Mouse (Mus musculus): ENCODE measurements around the gene Tysnd1. TPM values are rescaled to one million over a fixed set of nuclear protein-coding genes. Genes with fewer than 3 reads are reported as not detected.

Tysnd1 gene
- polyA plus RNA-seq, 2 experiments, result 14.2 to 16.2 TPM

- Histone ChIP-seq H3K27me3 (ENCODE audit: control insufficient read depth, insufficient read depth, low read length) (no peaks in the 10 kb centered on the region), H3K36me3 (replicated peaks; ENCODE audit: control insufficient read depth, insufficient read depth, low read depth) (peaks cover 70% of the 10 kb centered on the region), H3K9ac (replicated peaks) (no peak overlapping the region), H3K9me3 (ENCODE audit: control insufficient read depth, low read length) (no peaks in the 10 kb centered on the region), H3K4me1 (replicated peaks; ENCODE audit: control insufficient read depth in 2 of 2, insufficient read depth in 2 of 2, low read length in 1 of 2) (no peaks in the 10 kb centered on the region), H3K27ac (no peak overlapping the region), H3K4me3 (ENCODE audit: insufficient read depth in 1 of 2, low read depth in 2 of 2, low read length in 2 of 2) (no peak overlapping the region), H3K4me2 (ENCODE audit: low read depth) (no peak overlapping the region)
- 78% methylated on average over 8 of the region's 8 CpGs for WGBS (ENCODE audit: insufficient replicate concordance)
- TF ChIP-seq EP300 (IDR thresholded peaks at IDR 0.05; ENCODE audit: low read depth) (no peak), CTCF (IDR thresholded peaks at IDR 0.05; ENCODE audit: low read depth) (no peak)
- ATAC-seq (ENCODE audit: insufficient read depth) (no peak), DNase-seq (ENCODE audit: low read depth in 3 of 3, low spot score in 3 of 3) (no peak)
Measured at GRCm38 (mm10) chr10:61689405-61689804, 5.9 kb upstream of the Tysnd1 start.

- no peak for ATAC-seq (ENCODE audit: insufficient read depth)
- Histone ChIP-seq H3K27me3 (ENCODE audit: control insufficient read depth, insufficient read depth, low read length) (no peaks in the 10 kb centered on the region), H3K4me2 (ENCODE audit: low read depth) (no peak overlapping the region), H3K4me3 (ENCODE audit: insufficient read depth in 1 of 2, low read depth in 2 of 2, low read length in 2 of 2) (no peak overlapping the region), H3K4me1 (replicated peaks; ENCODE audit: control insufficient read depth in 2 of 2, insufficient read depth in 2 of 2, low read length in 1 of 2) (peaks cover 3 to 7% of the 10 kb centered on the region in 2 experiments; a peak in 2 of 4 replicates), H3K9ac (replicated peaks) (no peak overlapping the region), H3K27ac (no peak overlapping the region), H3K36me3 (replicated peaks; ENCODE audit: control insufficient read depth, insufficient read depth, low read depth) (peaks cover 39% of the 10 kb centered on the region), H3K9me3 (ENCODE audit: control insufficient read depth, low read length) (no peaks in the 10 kb centered on the region)
- no peak for DNase-seq (ENCODE audit: low read depth in 3 of 3, low spot score in 3 of 3)
- 63% methylated on average over 4 of the region's 4 CpGs for whole genome bisulfite sequencing (ENCODE audit: insufficient replicate concordance)
- TF ChIP-seq CTCF (IDR thresholded peaks at IDR 0.05; ENCODE audit: low read depth), result no peak
- no peak for TF ChIP-seq EP300 (IDR thresholded peaks at IDR 0.05; ENCODE audit: low read depth)
Measured at GRCm38 (mm10) chr10:61693563-61693962, 1.8 kb upstream of the Tysnd1 start.

GRCm38 (mm10) chr10:61695703-61696559 is 617 bp downstream of the Tysnd1 start:
- Histone ChIP-seq H3K36me3 (replicated peaks; ENCODE audit: control insufficient read depth, insufficient read depth, low read depth) (peaks cover 17% of the 10 kb centered on the region), H3K9me3 (ENCODE audit: control insufficient read depth, low read length) (no peaks in the 10 kb centered on the region), H3K9ac (replicated peaks) (peak overlapping the region; percentile 64), H3K27ac (peak overlapping the region; percentile 47), H3K4me1 (replicated peaks; ENCODE audit: control insufficient read depth in 2 of 2, insufficient read depth in 2 of 2, low read length in 1 of 2) (peaks cover 3 to 7% of the 10 kb centered on the region in 2 experiments; a peak in 2 of 4 replicates), H3K4me3 (ENCODE audit: insufficient read depth in 1 of 2, low read depth in 2 of 2, low read length in 2 of 2) (peak overlapping the region; percentile 68 to 87), H3K4me2 (ENCODE audit: low read depth) (peak overlapping the region; percentile 98), H3K27me3 (ENCODE audit: control insufficient read depth, insufficient read depth, low read length) (no peaks in the 10 kb centered on the region)
- WGBS (ENCODE audit: insufficient replicate concordance), result under 1% methylated on average over 101 of the region's 111 CpGs
- ATAC-seq (ENCODE audit: insufficient read depth) (peak; percentile 50), DNase-seq (ENCODE audit: low read depth in 3 of 3, low spot score in 3 of 3) (no peak)
- TF ChIP-seq CTCF (IDR thresholded peaks at IDR 0.05; ENCODE audit: low read depth) (no peak), EP300 (IDR thresholded peaks at IDR 0.05; ENCODE audit: low read depth) (no peak)

GRCm38 (mm10) chr10:61696560-61696823 is 1.2 kb downstream of the Tysnd1 start:
- ATAC-seq (ENCODE audit: insufficient read depth) (no peak), DNase-seq (ENCODE audit: low read depth in 3 of 3, low spot score in 3 of 3) (no peak)
- H3K27me3 ChIP-seq (ENCODE audit: control insufficient read depth, insufficient read depth, low read length), result no peaks in the 10 kb centered on the region
- peaks cover 12% of the 10 kb centered on the region for H3K36me3 ChIP-seq (replicated peaks; ENCODE audit: control insufficient read depth, insufficient read depth, low read depth)
- H3K4me1 ChIP-seq (replicated peaks; ENCODE audit: control insufficient read depth in 2 of 2, insufficient read depth in 2 of 2, low read length in 1 of 2), result peaks cover 3 to 7% of the 10 kb centered on the region in 2 experiments; a peak in 2 of 4 replicates
- no peaks in the 10 kb centered on the region for H3K9me3 ChIP-seq (ENCODE audit: control insufficient read depth, low read length)
- no peak overlapping the region for H3K27ac ChIP-seq
- WGBS (ENCODE audit: insufficient replicate concordance), result 5% methylated on average over 19 of the region's 19 CpGs
- TF ChIP-seq EP300 (IDR thresholded peaks at IDR 0.05; ENCODE audit: low read depth) (no peak), CTCF (IDR thresholded peaks at IDR 0.05; ENCODE audit: low read depth) (no peak)
- H3K4me3 ChIP-seq (ENCODE audit: insufficient read depth in 1 of 2, low read depth in 2 of 2, low read length in 2 of 2), result peak overlapping the region; percentile 68 to 87
- peak overlapping the region; percentile 98 for H3K4me2 ChIP-seq (ENCODE audit: low read depth)
- peak overlapping the region; percentile 64 for H3K9ac ChIP-seq (replicated peaks)

- H3K4me3 ChIP-seq (ENCODE audit: insufficient read depth in 1 of 2, low read depth in 2 of 2, low read length in 2 of 2), result peak overlapping the region; percentile 68 to 87
- H3K4me2 ChIP-seq (ENCODE audit: low read depth), result peak overlapping the region; percentile 98
- H3K36me3 ChIP-seq (replicated peaks; ENCODE audit: control insufficient read depth, insufficient read depth, low read depth), result peaks cover 8% of the 10 kb centered on the region
- ATAC-seq (ENCODE audit: insufficient read depth) (no peak), DNase-seq (ENCODE audit: low read depth in 3 of 3, low spot score in 3 of 3) (no peak)
- H3K27me3 ChIP-seq (ENCODE audit: control insufficient read depth, insufficient read depth, low read length), result no peaks in the 10 kb centered on the region
- TF ChIP-seq EP300 (IDR thresholded peaks at IDR 0.05; ENCODE audit: low read depth), result no peak
- TF ChIP-seq CTCF (IDR thresholded peaks at IDR 0.05; ENCODE audit: low read depth), result no peak
- H3K9me3 ChIP-seq (ENCODE audit: control insufficient read depth, low read length), result no peaks in the 10 kb centered on the region
- H3K4me1 ChIP-seq (replicated peaks; ENCODE audit: control insufficient read depth in 2 of 2, insufficient read depth in 2 of 2, low read length in 1 of 2), result peaks cover 3 to 7% of the 10 kb centered on the region in 2 experiments; a peak in 2 of 4 replicates
- no peak overlapping the region; the same call in 1 of the 2 replicates for H3K9ac ChIP-seq (replicated peaks)
- H3K27ac ChIP-seq, result no peak overlapping the region
- 70% methylated on average over 2 of the region's 2 CpGs for WGBS (ENCODE audit: insufficient replicate concordance)
Measured at GRCm38 (mm10) chr10:61697028-61697427, 1.7 kb downstream of the Tysnd1 start.

All from liver, embryonic 14.5 days (tissue).